Mouse (Mus musculus) brain, embryonic 18.5 days (tissue): Measurements from ENCODE around the gene Daam1.

Source experiments
- DNase-seq: peaks from one replicate; pipeline ENCODE4 v3.0.0-alpha.2; 2012; ENCODE audit warnings: low read depth, low spot score

Daam1 gene

GRCm38 (mm10) chr12:72041238-72041637, 210.4 kb downstream of the Daam1 start:
- DNase-seq = no peak
